Mouse (Mus musculus): ENCODE data around the gene Kcnh8. TPM values are rescaled to one million over a fixed set of nuclear protein-coding genes. Genes with fewer than 3 reads are reported as not detected.

Gene Kcnh8
- polyA plus RNA-seq, 1 experiment = not detected

- H3K36me3 ChIP-seq (ENCODE audit: control insufficient read depth, insufficient read depth, low read length) = no peaks in the 10 kb centered on the region
- no peak overlapping the region for H3K4me3 ChIP-seq (ENCODE audit: extremely low read depth, insufficient read depth, insufficient read length)
- no peak overlapping the region for H3K27ac ChIP-seq (ENCODE audit: insufficient read depth, low read length)
- whole genome bisulfite sequencing = 56% methylated on average over 3 of the region's 3 CpGs
- no peaks in the 10 kb centered on the region for H3K27me3 ChIP-seq (ENCODE audit: control insufficient read depth, insufficient read depth, low read length)
- DNase-seq (ENCODE audit: low read depth in 1 of 2, low spot score in 2 of 2) = no peak
- no peaks in the 10 kb centered on the region for H3K4me1 ChIP-seq (ENCODE audit: control insufficient read depth, insufficient read depth, insufficient read length)
- TF ChIP-seq CTCF (IDR thresholded peaks at IDR 0.05; ENCODE audit: extremely low read depth, insufficient read depth, insufficient read length, insufficient replicate concordance) (no peak), POLR2A (IDR thresholded peaks at IDR 0.05; ENCODE audit: low read depth, low read length) (no peak)
Observed at GRCm38 (mm10) chr17:52920519-52921106, 318.1 kb downstream of the Kcnh8 start.

DNA sequence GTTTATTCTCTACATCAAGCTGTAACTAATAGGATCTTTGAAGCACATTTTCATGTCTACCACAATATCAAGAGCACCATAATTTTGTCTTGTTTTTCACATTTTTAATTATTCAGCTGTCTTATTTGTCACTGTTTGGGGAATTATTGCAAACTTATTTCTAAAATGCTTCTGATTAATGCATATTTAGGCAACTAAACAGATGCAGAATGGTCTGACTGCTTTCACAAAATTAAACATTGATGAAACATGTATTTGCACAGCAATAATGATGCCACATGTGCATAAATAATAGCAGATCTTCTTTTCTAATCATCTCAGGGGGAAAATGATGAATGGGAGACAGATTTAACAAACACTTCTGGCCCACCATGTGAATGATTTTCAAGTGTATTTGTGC, 341.5 kb downstream of the Kcnh8 start:
- no peak overlapping the region for H3K4me3 ChIP-seq (ENCODE audit: extremely low read depth, insufficient read depth, insufficient read length)
- no peaks in the 10 kb centered on the region for H3K27me3 ChIP-seq (ENCODE audit: control insufficient read depth, insufficient read depth, low read length)
- H3K27ac ChIP-seq (ENCODE audit: insufficient read depth, low read length) = no peak overlapping the region
- DNase-seq (ENCODE audit: low read depth in 1 of 2, low spot score in 2 of 2) = no peak
- H3K36me3 ChIP-seq (ENCODE audit: control insufficient read depth, insufficient read depth, low read length) = no peaks in the 10 kb centered on the region
- TF ChIP-seq POLR2A (IDR thresholded peaks at IDR 0.05; ENCODE audit: low read depth, low read length) (no peak), CTCF (IDR thresholded peaks at IDR 0.05; ENCODE audit: extremely low read depth, insufficient read depth, insufficient read length, insufficient replicate concordance) (no peak)
- H3K4me1 ChIP-seq (ENCODE audit: control insufficient read depth, insufficient read depth, insufficient read length) = no peaks in the 10 kb centered on the region

DNA sequence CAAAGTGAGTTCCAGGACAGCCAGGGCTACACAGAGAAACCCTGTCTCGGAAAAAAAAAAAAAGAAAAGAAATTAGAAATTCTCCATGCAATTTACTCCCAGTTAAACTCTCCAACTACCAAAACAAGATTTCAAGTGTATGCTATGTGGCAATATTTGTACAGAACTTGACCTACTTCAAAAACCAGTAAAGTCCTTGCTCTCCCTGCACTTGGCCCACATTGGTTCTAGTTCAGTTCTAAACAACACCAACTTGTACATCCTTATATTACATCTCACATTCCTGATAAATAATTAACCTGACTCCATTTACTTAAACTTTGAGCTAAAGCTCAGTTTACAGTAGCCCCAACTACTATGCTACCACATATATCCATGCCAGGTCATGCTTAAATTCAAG, 370.2 kb downstream of the Kcnh8 start:
- Histone ChIP-seq H3K27me3 (ENCODE audit: control insufficient read depth, insufficient read depth, low read length) (no peaks in the 10 kb centered on the region), H3K36me3 (ENCODE audit: control insufficient read depth, insufficient read depth, low read length) (no peaks in the 10 kb centered on the region), H3K27ac (ENCODE audit: insufficient read depth, low read length) (no peak overlapping the region), H3K4me1 (ENCODE audit: control insufficient read depth, insufficient read depth, insufficient read length) (no peaks in the 10 kb centered on the region), H3K4me3 (ENCODE audit: extremely low read depth, insufficient read depth, insufficient read length) (no peak overlapping the region)
- DNase-seq (ENCODE audit: low read depth in 1 of 2, low spot score in 2 of 2) = no peak
- no peak for TF ChIP-seq CTCF (IDR thresholded peaks at IDR 0.05; ENCODE audit: extremely low read depth, insufficient read depth, insufficient read length, insufficient replicate concordance)
- no peak for TF ChIP-seq POLR2A (IDR thresholded peaks at IDR 0.05; ENCODE audit: low read depth, low read length)
- WGBS = 74% methylated on average over 1 of the region's 1 CpGs

DNA sequence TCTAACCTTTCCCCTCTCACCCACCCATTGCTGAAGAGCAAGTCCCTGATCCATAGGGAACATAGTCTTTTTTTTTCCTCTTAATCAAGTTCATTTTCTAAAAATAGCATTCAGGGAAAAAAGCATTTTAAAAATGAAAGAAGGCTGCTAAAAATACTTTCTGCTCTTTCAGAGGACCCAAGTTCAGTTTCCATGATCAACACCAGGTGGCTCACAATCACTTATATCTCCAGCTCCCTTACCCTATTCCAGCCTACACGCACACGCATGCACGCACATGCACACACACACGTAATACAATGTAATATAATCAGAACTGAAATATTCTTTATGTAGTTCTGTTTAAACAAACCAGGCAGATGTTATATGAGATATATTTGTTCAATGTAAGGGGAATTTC, 378.4 kb downstream of the Kcnh8 start:
- DNase-seq (ENCODE audit: low read depth in 1 of 2, low spot score in 2 of 2) = no peak
- Histone ChIP-seq H3K4me1 (ENCODE audit: control insufficient read depth, insufficient read depth, insufficient read length) (no peaks in the 10 kb centered on the region), H3K4me3 (ENCODE audit: extremely low read depth, insufficient read depth, insufficient read length) (no peak overlapping the region), H3K36me3 (ENCODE audit: control insufficient read depth, insufficient read depth, low read length) (no peaks in the 10 kb centered on the region), H3K27ac (ENCODE audit: insufficient read depth, low read length) (no peak overlapping the region), H3K27me3 (ENCODE audit: control insufficient read depth, insufficient read depth, low read length) (no peaks in the 10 kb centered on the region)
- WGBS = 92% methylated on average over 4 of the region's 4 CpGs
- TF ChIP-seq CTCF (IDR thresholded peaks at IDR 0.05; ENCODE audit: extremely low read depth, insufficient read depth, insufficient read length, insufficient replicate concordance) = no peak
- TF ChIP-seq POLR2A (IDR thresholded peaks at IDR 0.05; ENCODE audit: low read depth, low read length) = no peak
